Mouse (Mus musculus) layer of hippocampus, postnatal 14 days (tissue): ENCODE measurements at regions not wholly inside any gene's neighbourhood (a gene's known extent, or its start where the extent isn't known, plus 50 kb on each side); places are given as distances from the start of the nearest gene placed in this dataset.

ENCODE experiments used
- DNase-seq, 2 experiments: peaks; one replicate each; pipeline ENCODE4 v3.0.0; 2021 to 2022; ENCODE audit warnings: low spot score in 2 of 2, mixed read lengths in 1 of 2

GRCm38 (mm10) chr6:108910330-108910729, 81.9 kb downstream of the Edem1 start:
- DNase-seq: no peak

- DNase-seq: no peak
Measured at GRCm38 (mm10) chr6:108912539-108912938, 84.1 kb downstream of the Edem1 start.

GRCm38 (mm10) chr6:108919372-108919913, 91.0 kb downstream of the Edem1 start:
- no peak for DNase-seq

GRCm38 (mm10) chr6:108921181-108921580, 92.7 kb downstream of the Edem1 start:
- no peak for DNase-seq

GRCm38 (mm10) chr6:108922564-108922963, 94.1 kb downstream of the Edem1 start:
- no peak for DNase-seq

- no peak for DNase-seq
Measured at GRCm38 (mm10) chr6:108928981-108929380, 100.5 kb downstream of the Edem1 start.

- no peak for DNase-seq
Measured at GRCm38 (mm10) chr6:108938646-108939045, 110.2 kb downstream of the Edem1 start.

GRCm38 (mm10) chr6:108942288-108942687, 113.8 kb downstream of the Edem1 start:
- DNase-seq: no peak

- no peak for DNase-seq
Measured at GRCm38 (mm10) chr6:108952389-108952788, 123.9 kb downstream of the Edem1 start.

GRCm38 (mm10) chr6:108962810-108963209, 134.4 kb downstream of the Edem1 start:
- no peak for DNase-seq

GRCm38 (mm10) chr6:108963295-108963694, 134.9 kb downstream of the Edem1 start:
- DNase-seq: peak; percentile 75 to 80

- DNase-seq: peak in 1 of 2 experiments; percentile 11
Measured at GRCm38 (mm10) chr6:108969477-108970176, 141.2 kb downstream of the Edem1 start.

- no peak for DNase-seq
Measured at GRCm38 (mm10) chr6:108971415-108972089, 143.1 kb downstream of the Edem1 start.

- no peak for DNase-seq
Measured at GRCm38 (mm10) chr6:108973701-108974100, 145.3 kb downstream of the Edem1 start.

- no peak for DNase-seq
Measured at GRCm38 (mm10) chr6:108989506-108989905, 161.1 kb downstream of the Edem1 start.

- no peak for DNase-seq
Measured at GRCm38 (mm10) chr6:108993743-108994142, 165.3 kb downstream of the Edem1 start.

GRCm38 (mm10) chr6:109004443-109004842, 176.0 kb downstream of the Edem1 start:
- DNase-seq: no peak

- no peak for DNase-seq
Measured at GRCm38 (mm10) chr6:109009364-109009763, 180.9 kb downstream of the Edem1 start.

GRCm38 (mm10) chr6:109009793-109010192, 181.4 kb downstream of the Edem1 start:
- DNase-seq: no peak

- peak in 1 of 2 experiments; percentile 44 for DNase-seq
Measured at GRCm38 (mm10) chr6:109019731-109020130, 191.3 kb downstream of the Edem1 start.
